ENCODE assay signal across 8 mouse cellular contexts in genomic region chr2:170159795-170160568, GRCm38 (mm10). TPM values are rescaled to one million over a fixed set of nuclear protein-coding genes. Genes with fewer than 3 reads are reported as not detected.
DNase-seq lines count a peak whose midpoint lies in the region; ATAC-seq lines count a peak whose summit lies in the region.

No protein-coding gene starts in this region.

- no peaks in the 10 kb centered on the region for H3K36me3 ChIP-seq in midbrain, embryonic 10.5 days
- no peaks in the 10 kb centered on the region for H3K36me3 ChIP-seq in midbrain, embryonic 13.5 days
- no peaks in the 10 kb centered on the region for H3K36me3 ChIP-seq in embryonic facial prominence, embryonic 10.5 days (replicated peaks)
- H3K36me3 ChIP-seq in splenic B cell, adult 2 months (ENCODE audit: control insufficient read depth, insufficient read depth, low read length, poor library complexity, severe bottlenecking) = no peaks in the 10 kb centered on the region

- DNase-seq in midbrain, embryonic 10.5 days (ENCODE audit: low spot score) = no peak
- no peak for DNase-seq in embryonic facial prominence, embryonic 10.5 days (ENCODE audit: low spot score)
- DNase-seq in induced T-regulatory cell, adult 2 months (ENCODE audit: low read depth) = peak; percentile 47
- peak; percentile 29 for DNase-seq in splenic B cell, adult 2 months (ENCODE audit: low read depth, low spot score)
- no peak for DNase-seq in urinary bladder, postnatal 25 days (ENCODE audit: low spot score)
- DNase-seq in adrenal gland, adult 8-10 months = no peak
- no peak for DNase-seq in thymus, postnatal 36 days

- 56% methylated on average over 15 of the region's 15 CpGs for WGBS in midbrain, embryonic 10.5 days
- WGBS in midbrain, embryonic 13.5 days = 49% methylated on average over 15 of the region's 15 CpGs
- 58% methylated on average over 15 of the region's 15 CpGs for WGBS in embryonic facial prominence, embryonic 10.5 days

- peaks cover 11% of the 10 kb centered on the region for H3K27me3 ChIP-seq in midbrain, embryonic 10.5 days (ENCODE audit: low read depth, poor library complexity, severe bottlenecking)
- H3K27me3 ChIP-seq in midbrain, embryonic 13.5 days = no peaks in the 10 kb centered on the region; the same call in 1 of the 2 replicates
- 0 out of 2 replicates have a peak, but pooled peaks cover 6% of the 10 kb centered on the region for H3K27me3 ChIP-seq in embryonic facial prominence, embryonic 10.5 days (replicated peaks; ENCODE audit: low read depth, poor library complexity, severe bottlenecking)
- H3K27me3 ChIP-seq in splenic B cell, adult 2 months (ENCODE audit: control insufficient read depth, insufficient read depth, low read length, poor library complexity, severe bottlenecking) = no peaks in the 10 kb centered on the region

- ATAC-seq in midbrain, embryonic 13.5 days = no peak

- peaks cover 21% of the 10 kb centered on the region for H3K4me1 ChIP-seq in midbrain, embryonic 10.5 days
- peaks cover 8% of the 10 kb centered on the region for H3K4me1 ChIP-seq in midbrain, embryonic 13.5 days (replicated peaks)
- peaks cover 19% of the 10 kb centered on the region for H3K4me1 ChIP-seq in embryonic facial prominence, embryonic 10.5 days

- 0 out of 2 replicates have a peak overlapping the region, but pooled peaks have one; percentile 46 for H3K27ac ChIP-seq in midbrain, embryonic 10.5 days (replicated peaks)
- H3K27ac ChIP-seq in midbrain, embryonic 13.5 days = no peak overlapping the region
- peak overlapping the region; percentile 22; the same call in 1 of the 2 replicates for H3K27ac ChIP-seq in embryonic facial prominence, embryonic 10.5 days (replicated peaks)

- H3K4me3 ChIP-seq in midbrain, embryonic 10.5 days = no peak overlapping the region
- H3K4me3 ChIP-seq in midbrain, embryonic 13.5 days (replicated peaks) = no peak overlapping the region
- no peak overlapping the region for H3K4me3 ChIP-seq in embryonic facial prominence, embryonic 10.5 days

- no peak overlapping the region for H3K4me2 ChIP-seq in midbrain, embryonic 13.5 days (replicated peaks)

- no peak overlapping the region for H3K9ac ChIP-seq in midbrain, embryonic 13.5 days (replicated peaks)

- no peaks in the 10 kb centered on the region for H3K9me3 ChIP-seq in midbrain, embryonic 10.5 days (replicated peaks)
- H3K9me3 ChIP-seq in midbrain, embryonic 13.5 days = no peaks in the 10 kb centered on the region
- H3K9me3 ChIP-seq in embryonic facial prominence, embryonic 10.5 days = no peaks in the 10 kb centered on the region

RNA-seq across cellular contexts. Expression of gene Zfp217, which starts 12.1 kb away (rescaled TPM):
- 2.8 and 2.9 TPM in 2 replicates for polyA plus RNA-seq in midbrain, embryonic 10.5 days (2016; fragmentation: Nextera tagmentation; extraction: Ambion mirVana)
- polyA plus RNA-seq in midbrain, embryonic 13.5 days (2015; fragmentation: Nextera tagmentation; extraction: Ambion mirVana) = 1.8 and 1.9 TPM in 2 replicates
- 3.9 and 4.2 TPM in 2 replicates for polyA plus RNA-seq in embryonic facial prominence, embryonic 10.5 days (2016; fragmentation: Nextera tagmentation; extraction: Ambion mirVana)
- 10 to 100 TPM; 23.0 to 38.9 (median 32.6) TPM for total RNA-seq in adrenal gland, adult 8-10 months (2022)

Comparison
In these comparisons a context has a peak if more than half of its experiments do, and no peak if none do; other contexts are left out.
1. DNase-seq: peak in induced T-regulatory cell, adult 2 months (single experiment) and splenic B cell, adult 2 months (single experiment); none in midbrain, embryonic 10.5 days (single experiment), embryonic facial prominence, embryonic 10.5 days (single experiment), urinary bladder, postnatal 25 days (single experiment), adrenal gland, adult 8-10 months (single experiment) and thymus, postnatal 36 days (0 of 2).